Mouse (Mus musculus): ENCODE data around the gene Ist1. TPM values are rescaled to one million over a fixed set of nuclear protein-coding genes. Genes with fewer than 3 reads are reported as not detected.

The Ist1 gene
- 147 TPM for polyA plus RNA-seq (2017; shearing (Covaris generic))

DNA sequence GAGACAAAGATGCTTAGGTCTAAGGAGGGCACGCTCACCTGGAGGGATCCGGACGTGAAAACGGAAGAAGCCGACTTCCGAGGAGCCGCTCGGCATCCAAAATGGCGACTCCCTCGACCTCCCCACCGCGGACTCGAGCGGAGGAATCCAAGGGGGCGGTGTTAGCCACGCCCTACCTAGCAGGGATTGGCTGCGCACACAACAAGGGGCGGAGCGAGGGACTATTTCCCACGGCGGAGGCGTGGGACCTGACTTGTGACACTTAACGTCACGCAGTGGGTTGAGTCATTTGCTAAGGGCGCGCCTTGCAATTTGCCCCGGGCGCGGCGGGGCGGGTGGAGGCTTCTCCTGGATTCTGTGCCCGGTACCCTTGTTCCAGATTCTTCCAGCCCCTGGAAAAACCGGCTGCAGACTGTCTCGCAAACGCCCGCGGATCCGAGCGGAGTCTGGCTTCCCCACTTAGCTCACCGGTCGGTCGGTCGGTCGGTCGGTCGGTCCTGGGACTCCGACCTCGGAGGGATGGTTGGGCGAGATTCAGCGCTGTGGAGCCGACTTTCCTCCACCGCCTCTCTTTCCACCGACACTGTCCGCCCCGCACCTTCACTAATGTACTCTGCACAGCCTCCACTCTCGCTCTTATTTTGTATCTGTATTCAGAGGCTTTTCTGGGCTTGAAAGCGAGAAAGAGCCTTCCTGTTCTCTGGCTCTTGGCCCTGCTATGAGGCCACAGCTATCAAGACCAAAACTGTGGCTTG is at the start of gene Ist1:
TSS of gene Ist1 (minus strand) at position 115 of the 755 bp plus-strand sequence.

DNA sequence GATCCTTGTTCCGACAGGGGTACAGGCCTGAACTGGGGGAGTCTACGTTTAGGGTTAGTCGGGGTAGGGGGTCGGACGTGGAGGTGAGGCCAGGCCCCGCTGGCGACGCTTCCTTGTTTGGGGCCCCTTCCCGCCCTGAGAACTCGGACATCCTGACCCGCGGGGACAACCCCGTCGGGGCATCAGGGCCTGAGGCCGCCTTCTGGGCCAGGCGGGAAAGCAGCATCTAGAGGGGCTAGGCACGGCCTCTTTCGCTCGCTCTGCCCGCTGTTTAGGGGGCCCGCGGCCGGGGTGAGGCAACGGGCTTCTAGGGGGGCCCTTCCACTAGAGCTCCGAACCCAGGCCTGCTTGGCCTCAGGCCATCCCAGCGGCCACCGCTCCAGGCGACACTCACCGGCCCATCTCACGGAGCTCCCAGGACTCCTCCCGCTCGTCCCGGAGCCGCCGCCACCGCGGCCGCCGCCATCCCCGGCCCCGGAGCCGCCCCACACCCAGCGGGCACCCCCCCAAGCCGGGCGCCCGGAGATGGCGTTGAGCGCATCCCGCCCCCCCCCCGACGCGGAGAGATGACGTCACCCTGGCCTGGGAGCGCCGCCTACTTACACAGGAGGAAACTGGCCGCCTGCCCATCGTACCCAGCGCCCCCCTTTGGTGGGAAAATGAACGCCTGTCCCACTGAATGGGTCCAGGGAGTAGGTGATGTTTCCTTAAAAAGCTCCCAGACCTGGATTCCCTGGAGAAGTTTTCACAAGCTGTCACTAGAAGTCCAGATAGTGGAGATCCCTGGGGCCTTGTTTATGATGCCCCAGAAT is 44.4 kb upstream of the Ist1 start, which contains the start of gene Atxn1l:
TSS of gene Atxn1l (minus strand) at position 503 of the 812 bp plus-strand sequence.

GRCm38 (mm10) chr8:109705320-109706075 is 12.4 kb upstream of the Ist1 start, which contains the start of gene Zfp821:
Zfp821 (plus strand) TSS chr8:109705546.

Other genes with a start within 250 kb of the Ist1 start
- not detected for gene Pmfbp1, start 199.2 kb downstream of the Ist1 start, polyA plus RNA-seq (2017; shearing (Covaris generic))
- 46.0 TPM for gene Dhx38, start 127.4 kb downstream of the Ist1 start, polyA plus RNA-seq (2017; shearing (Covaris generic))
- gene Txnl4b, start 127.4 kb downstream of the Ist1 start, polyA plus RNA-seq (2017; shearing (Covaris generic)) = 4.4 TPM
- gene Hp, start 114.1 kb downstream of the Ist1 start, polyA plus RNA-seq (2017; shearing (Covaris generic)) = not detected
- gene Dhodh, start 84.6 kb downstream of the Ist1 start, polyA plus RNA-seq (2017; shearing (Covaris generic)) = 28.4 TPM
- gene Pkd1l3, start 78.7 kb downstream of the Ist1 start, polyA plus RNA-seq (2017; shearing (Covaris generic)) = 1.2 TPM
- 2.8 TPM for gene Zfp821, start 12.3 kb upstream of the Ist1 start, polyA plus RNA-seq (2017; shearing (Covaris generic))
- 4.6 TPM for gene Atxn1l, start 44.5 kb upstream of the Ist1 start, polyA plus RNA-seq (2017; shearing (Covaris generic))
- gene Ap1g1, start 85.3 kb upstream of the Ist1 start, polyA plus RNA-seq (2017; shearing (Covaris generic)) = 58.9 TPM
- gene Phlpp2, start 175.3 kb upstream of the Ist1 start, polyA plus RNA-seq (2017; shearing (Covaris generic)) = 0.76 TPM